Mouse (Mus musculus) duodenum, adult 2 months (tissue): ENCODE results near the gene Cd300a. TPM values are rescaled to one million over a fixed set of nuclear protein-coding genes. Genes with fewer than 3 reads are reported as not detected.

Experiments used
- polyA plus RNA-seq: library from polyadenylated mRNA; depleted of rRNA; stranded (reverse); fragments of >200 nt; gene quantifications from 2 replicates; pipeline ENCODE4 v1.2.3, GENCODE M21; 2012; ENCODE audit warnings: low replicate concordance; rRNA removed

Gene Cd300a
- polyA plus RNA-seq = 0.70 and 0.88 TPM in 2 replicates

DNA sequence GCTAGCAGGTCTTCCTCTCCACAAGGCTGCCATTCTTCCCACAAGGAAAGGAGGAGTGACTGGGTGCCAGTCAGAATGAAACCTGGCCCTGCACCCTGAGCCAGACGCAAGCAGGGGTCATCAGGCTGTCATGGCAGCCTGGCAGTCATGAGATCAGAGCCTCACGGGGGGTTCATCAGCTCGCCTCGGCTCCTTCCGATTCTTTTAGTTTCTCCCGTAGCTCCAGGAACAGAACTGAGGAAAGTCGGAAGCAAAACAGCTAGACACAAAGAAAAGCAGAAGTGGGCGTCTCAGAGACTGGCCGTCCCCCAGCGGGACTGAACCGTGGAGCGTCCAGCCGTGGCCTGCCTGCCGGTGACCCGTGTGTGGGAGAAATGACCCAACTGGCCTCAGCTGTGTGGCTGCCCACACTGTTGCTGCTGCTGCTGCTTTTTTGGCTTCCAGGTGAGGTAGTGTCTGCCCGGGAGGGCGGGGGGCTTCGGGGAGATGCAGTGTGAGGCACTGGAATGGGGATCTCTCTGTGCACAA, at the start of gene Cd300a:
TSS of gene Cd300a (plus strand) at position 51 of the 528 bp plus-strand sequence.

DNA sequence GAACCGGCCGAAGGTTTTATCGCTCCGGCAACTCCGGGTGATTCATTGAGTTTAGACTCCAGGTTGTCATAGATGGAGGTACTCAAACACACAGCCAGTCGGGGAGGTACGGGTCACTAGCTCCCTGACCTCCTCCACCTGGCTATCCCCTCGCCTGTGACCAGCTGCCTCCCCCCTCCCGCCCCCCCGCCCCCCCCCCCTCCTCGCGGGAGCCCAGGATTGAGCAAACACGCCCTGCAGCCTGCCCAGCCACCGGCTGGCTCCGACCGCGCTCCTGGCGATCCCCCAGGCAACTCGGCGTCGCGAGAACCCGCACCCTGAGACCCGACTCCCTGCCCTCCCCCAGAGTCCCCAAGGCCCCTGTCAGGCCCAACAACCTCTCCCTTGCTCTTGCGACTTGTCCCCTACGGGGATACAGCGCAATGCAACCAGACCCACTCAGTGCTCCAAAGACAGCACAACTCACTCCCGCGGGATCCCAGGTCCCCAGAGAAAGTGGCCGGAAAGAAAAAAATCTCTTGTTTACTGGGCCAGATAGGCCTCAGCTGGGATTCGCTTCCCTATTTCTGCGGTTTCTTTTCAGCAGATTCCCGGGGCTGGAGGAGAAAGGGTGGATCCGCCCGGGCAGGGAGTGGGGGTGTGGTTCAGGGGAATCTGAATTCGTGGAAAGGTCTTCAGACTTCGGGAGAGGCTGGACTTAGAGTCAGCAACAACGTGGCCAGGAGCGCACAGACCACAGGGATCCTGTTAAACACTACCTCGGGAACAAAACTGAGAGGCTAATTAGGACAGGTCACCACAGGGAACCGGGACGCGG, 39.2 kb upstream of the Cd300a start, which contains the start of gene Gprc5c:
TSS of gene Gprc5c (plus strand) at position 701 of the 817 bp plus-strand sequence.

DNA sequence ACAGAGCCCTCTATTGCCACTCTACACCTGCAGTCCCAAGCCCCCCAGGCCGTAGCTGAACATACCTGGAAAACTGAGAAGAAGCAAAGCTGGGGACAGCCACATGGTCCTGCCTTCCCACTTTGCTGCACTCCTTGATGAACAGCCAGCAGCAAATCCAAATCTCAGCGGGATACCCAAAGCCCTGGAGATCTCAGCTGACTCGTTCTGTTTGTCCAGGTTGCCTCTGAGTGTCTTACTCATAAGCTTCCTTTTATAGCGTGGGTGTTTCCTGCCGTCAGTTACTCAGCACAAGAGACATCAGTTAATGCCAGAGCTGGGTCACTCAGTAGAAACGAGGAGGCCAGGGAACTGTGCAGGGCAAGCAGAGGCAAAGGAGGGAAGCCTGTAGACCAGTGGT, 44.3 kb downstream of the Cd300a start, which contains the start of gene Cd300lb:
TSS of gene Cd300lb (minus strand) at position 243 of the 400 bp plus-strand sequence.

Other genes with a start within 250 kb of the Cd300a start
- gene Rpl38, start 221.5 kb upstream of the Cd300a start, polyA plus RNA-seq = 74.7 and 81.8 TPM in 2 replicates
- 67.9 and 109 TPM in 2 replicates for gene Ttyh2, start 214.6 kb upstream of the Cd300a start, polyA plus RNA-seq
- 0.25 and 0.48 TPM in 2 replicates for gene Dnaic2, start 162.6 kb upstream of the Cd300a start, polyA plus RNA-seq
- gene Kif19a, start 124.7 kb upstream of the Cd300a start, polyA plus RNA-seq = 1.0 and 1.2 TPM in 2 replicates
- 0.49 and 0.71 TPM in 2 replicates for gene Btbd17, start 94.1 kb upstream of the Cd300a start, polyA plus RNA-seq
- gene Gpr142, start 91.1 kb upstream of the Cd300a start, polyA plus RNA-seq = 0.25 and 0.57 TPM in 2 replicates
- 2.5 and 4.5 TPM in 2 replicates for gene Gprc5c, start 38.9 kb upstream of the Cd300a start, polyA plus RNA-seq
- gene Cd300lb, start 44.3 kb downstream of the Cd300a start, polyA plus RNA-seq = 0.16 and 0.24 TPM in 2 replicates
- gene Cd300c, start 79.1 kb downstream of the Cd300a start, polyA plus RNA-seq = 0.18 and 0.83 TPM in 2 replicates
- 0.42 and 0.97 TPM in 2 replicates for gene Cd300ld, start 99.9 kb downstream of the Cd300a start, polyA plus RNA-seq
- gene Cd300c2, start 111.8 kb downstream of the Cd300a start, polyA plus RNA-seq = 2.5 and 4.4 TPM in 2 replicates
- 0.11 TPM in 1 of 2 replicates, not detected in the other for gene Cd300ld2, start 126.2 kb downstream of the Cd300a start, polyA plus RNA-seq
- not detected in 2 replicates for gene Cd300ld4, start 137.0 kb downstream of the Cd300a start, polyA plus RNA-seq
- 0.27 TPM in 1 of 2 replicates, not detected in the other for gene Cd300ld5, start 147.7 kb downstream of the Cd300a start, polyA plus RNA-seq
- gene Cd300ld3, start 158.4 kb downstream of the Cd300a start, polyA plus RNA-seq = 1.4 and 2.6 TPM in 2 replicates
- gene Cd300e, start 172.1 kb downstream of the Cd300a start, polyA plus RNA-seq = 0.13 TPM in 2 replicates
- gene Rab37, start 201.4 kb downstream of the Cd300a start, polyA plus RNA-seq = 0.55 and 2.2 TPM in 2 replicates
- 4.5 and 5.2 TPM in 2 replicates for gene Cd300lf, start 244.0 kb downstream of the Cd300a start, polyA plus RNA-seq